ENCODE assay signal across 17 mouse cellular contexts in genomic region chr1:155370075-155370658, GRCm38 (mm10). TPM values are rescaled to one million over a fixed set of nuclear protein-coding genes. Genes with fewer than 3 reads are reported as not detected.
A peak's percentile ranks its signal among the peaks of the same experiment; 100 is the strongest.
DNase-seq lines count a peak whose midpoint lies in the region; ATAC-seq lines count a peak whose summit lies in the region.
"Had no signal": no experiment of that assay in that cellular context is flagged by ENCODE, and none has a peak within 500 bp of the region (broad histone marks: within the 10 kb centered on the region; RNA-seq: fewer than 3 reads in every experiment).

No protein-coding gene starts in this region.

- no peak for ATAC-seq in forebrain, embryonic 14.5 days
- no peak for ATAC-seq in forebrain, embryonic 16.5 days
- ATAC-seq in hindbrain, embryonic 14.5 days (ENCODE audit: low FRiP score): no peak
- ATAC-seq in midbrain, embryonic 13.5 days: 0 out of 2 replicates have a peak, but pooled peaks have one; percentile 37
- ATAC-seq in neural tube, embryonic 15.5 days (ENCODE audit: low FRiP score): no peak
- no peak for ATAC-seq in megakaryocyte progenitor cell, adult 5-6 weeks (replicated peaks; ENCODE audit: poor library complexity)
- ATAC-seq: liver, postnatal 0 days had no signal

- H3K9me3 ChIP-seq in forebrain, embryonic 14.5 days (replicated peaks; ENCODE audit: control insufficient read depth, low read length): no peaks in the 10 kb centered on the region
- H3K9me3 ChIP-seq in forebrain, embryonic 16.5 days (ENCODE audit: control insufficient read depth, low read length): no peaks in the 10 kb centered on the region
- no peaks in the 10 kb centered on the region for H3K9me3 ChIP-seq in hindbrain, embryonic 14.5 days (ENCODE audit: control insufficient read depth, low read length)
- no peaks in the 10 kb centered on the region for H3K9me3 ChIP-seq in midbrain, embryonic 13.5 days
- H3K9me3 ChIP-seq in neural tube, embryonic 15.5 days (replicated peaks): no peaks in the 10 kb centered on the region
- H3K9me3 ChIP-seq: embryonic facial prominence, embryonic 12.5 days; G1E; heart, embryonic 10.5 days; limb, embryonic 10.5 days had no signal

- H3K4me2 ChIP-seq in forebrain, embryonic 14.5 days (ENCODE audit: low read length): no peak overlapping the region
- H3K4me2 ChIP-seq in forebrain, embryonic 16.5 days (ENCODE audit: low read length): no peak overlapping the region
- no peak overlapping the region for H3K4me2 ChIP-seq in hindbrain, embryonic 14.5 days (replicated peaks)
- no peak overlapping the region for H3K4me2 ChIP-seq in midbrain, embryonic 13.5 days (replicated peaks)
- no peak overlapping the region for H3K4me2 ChIP-seq in neural tube, embryonic 15.5 days
- H3K4me2 ChIP-seq: embryonic facial prominence, embryonic 12.5 days had no signal

- H3K36me3 ChIP-seq in forebrain, embryonic 14.5 days (ENCODE audit: control insufficient read depth, insufficient read depth, low read length): no peaks in the 10 kb centered on the region
- no peaks in the 10 kb centered on the region for H3K36me3 ChIP-seq in forebrain, embryonic 16.5 days (ENCODE audit: control insufficient read depth, insufficient read depth)
- no peaks in the 10 kb centered on the region for H3K36me3 ChIP-seq in hindbrain, embryonic 14.5 days (replicated peaks; ENCODE audit: control insufficient read depth, insufficient read depth)
- H3K36me3 ChIP-seq in midbrain, embryonic 13.5 days: no peaks in the 10 kb centered on the region
- no peaks in the 10 kb centered on the region for H3K36me3 ChIP-seq in neural tube, embryonic 15.5 days
- H3K36me3 ChIP-seq: embryonic facial prominence, embryonic 12.5 days; heart, embryonic 10.5 days; limb, embryonic 10.5 days had no signal

- DNase-seq in forebrain, embryonic 14.5 days (ENCODE audit: low spot score): no peak
- peak; percentile 27 for DNase-seq in hindbrain, embryonic 14.5 days (ENCODE audit: low spot score)
- DNase-seq in left cerebral cortex, postnatal 36 days (ENCODE audit: low spot score in 2 of 2): no peak
- DNase-seq: cerebellum, adult 8-10 months; heart, postnatal 10 days; kidney, adult 2 months; kidney, postnatal 14 days; liver, postnatal 0 days; thymus, postnatal 36 days had no signal

- H3K27ac ChIP-seq in forebrain, embryonic 14.5 days (ENCODE audit: low read depth, low read length): 0 out of 2 replicates have a peak overlapping the region, but pooled peaks have one; percentile 11
- H3K27ac ChIP-seq in forebrain, embryonic 16.5 days (ENCODE audit: low read length): no peak overlapping the region
- no peak overlapping the region for H3K27ac ChIP-seq in hindbrain, embryonic 14.5 days
- peak overlapping the region; percentile 30; the same call in 1 of the 2 replicates for H3K27ac ChIP-seq in midbrain, embryonic 13.5 days
- H3K27ac ChIP-seq in neural tube, embryonic 15.5 days (replicated peaks): 0 out of 2 replicates have a peak overlapping the region, but pooled peaks have one; percentile 23
- H3K27ac ChIP-seq: embryonic facial prominence, embryonic 12.5 days; heart, embryonic 10.5 days; limb, embryonic 10.5 days had no signal

- peaks cover 10% of the 10 kb centered on the region; the same call in 1 of the 2 replicates for H3K4me1 ChIP-seq in forebrain, embryonic 14.5 days (ENCODE audit: control insufficient read depth, insufficient read depth, low read length)
- no peaks in the 10 kb centered on the region; the same call in 1 of the 2 replicates for H3K4me1 ChIP-seq in forebrain, embryonic 16.5 days (replicated peaks; ENCODE audit: control insufficient read depth, insufficient read depth, low read length)
- peaks cover 18% of the 10 kb centered on the region; the same call in 1 of the 2 replicates for H3K4me1 ChIP-seq in hindbrain, embryonic 14.5 days (replicated peaks; ENCODE audit: control insufficient read depth, insufficient read depth, low read length)
- peaks cover 43% of the 10 kb centered on the region for H3K4me1 ChIP-seq in midbrain, embryonic 13.5 days (replicated peaks)
- peaks cover 7% of the 10 kb centered on the region; the same call in 1 of the 2 replicates for H3K4me1 ChIP-seq in neural tube, embryonic 15.5 days
- H3K4me1 ChIP-seq: embryonic facial prominence, embryonic 12.5 days had no signal

- no peak overlapping the region for H3K9ac ChIP-seq in forebrain, embryonic 14.5 days (ENCODE audit: low read length)
- no peak overlapping the region for H3K9ac ChIP-seq in forebrain, embryonic 16.5 days (replicated peaks; ENCODE audit: low read depth, low read length)
- no peak overlapping the region for H3K9ac ChIP-seq in hindbrain, embryonic 14.5 days
- H3K9ac ChIP-seq in midbrain, embryonic 13.5 days (replicated peaks): no peak overlapping the region
- H3K9ac ChIP-seq in neural tube, embryonic 15.5 days (replicated peaks): no peak overlapping the region
- H3K9ac ChIP-seq: embryonic facial prominence, embryonic 12.5 days; liver, postnatal 0 days had no signal

- H3K27me3 ChIP-seq in forebrain, embryonic 14.5 days (replicated peaks; ENCODE audit: control insufficient read depth, insufficient read depth, low read length): no peaks in the 10 kb centered on the region
- no peaks in the 10 kb centered on the region for H3K27me3 ChIP-seq in forebrain, embryonic 16.5 days (replicated peaks; ENCODE audit: control insufficient read depth, insufficient read depth, low read length)
- no peaks in the 10 kb centered on the region for H3K27me3 ChIP-seq in hindbrain, embryonic 14.5 days (ENCODE audit: control insufficient read depth, insufficient read depth, low read length)
- H3K27me3 ChIP-seq in midbrain, embryonic 13.5 days: no peaks in the 10 kb centered on the region
- H3K27me3 ChIP-seq in neural tube, embryonic 15.5 days (replicated peaks): no peaks in the 10 kb centered on the region
- H3K27me3 ChIP-seq: embryonic facial prominence, embryonic 12.5 days had no signal

- WGBS in forebrain, embryonic 14.5 days: 60% methylated on average over 2 of the region's 2 CpGs
- 66% methylated on average over 2 of the region's 2 CpGs for WGBS in forebrain, embryonic 16.5 days
- 61% methylated on average over 2 of the region's 2 CpGs for WGBS in hindbrain, embryonic 14.5 days
- WGBS in midbrain, embryonic 13.5 days: 35% methylated on average over 2 of the region's 2 CpGs
- 49% methylated on average over 2 of the region's 2 CpGs for WGBS in neural tube, embryonic 15.5 days

- intact Hi-C loops in left cerebral cortex, postnatal 36 days (cut with DNase I): no loop called here

- no peak overlapping the region for H3K4me3 ChIP-seq in forebrain, embryonic 14.5 days (ENCODE audit: low read depth, low read length)
- no peak overlapping the region for H3K4me3 ChIP-seq in forebrain, embryonic 16.5 days (replicated peaks; ENCODE audit: low read length)
- no peak overlapping the region for H3K4me3 ChIP-seq in hindbrain, embryonic 14.5 days (replicated peaks; ENCODE audit: low read length)
- H3K4me3 ChIP-seq in midbrain, embryonic 13.5 days (replicated peaks): no peak overlapping the region
- no peak overlapping the region for H3K4me3 ChIP-seq in neural tube, embryonic 15.5 days (replicated peaks)
- H3K4me3 ChIP-seq: embryonic facial prominence, embryonic 12.5 days; heart, embryonic 10.5 days; limb, embryonic 10.5 days had no signal

RNA-seq across cellular contexts. Expression of gene Xpr1, which starts 47.0 kb away (rescaled TPM):
- 37.9 and 56.9 TPM in 2 replicates for polyA plus RNA-seq in forebrain, embryonic 14.5 days (2014; fragmentation: Nextera tagmentation; extraction: Ambion mirVana)
- 65.8 and 92.5 TPM in 2 replicates for polyA plus RNA-seq in forebrain, embryonic 16.5 days (2015; fragmentation: Nextera tagmentation; extraction: Ambion mirVana)
- polyA plus RNA-seq in hindbrain, embryonic 14.5 days (2014; fragmentation: Nextera tagmentation; extraction: Ambion mirVana): 38.7 and 40.7 TPM in 2 replicates
- 62.0 and 64.3 TPM in 2 replicates for polyA plus RNA-seq in midbrain, embryonic 13.5 days (2015; fragmentation: Nextera tagmentation; extraction: Ambion mirVana)
- 42.0 and 46.7 TPM in 2 replicates for polyA plus RNA-seq in neural tube, embryonic 15.5 days (2015; fragmentation: Nextera tagmentation; extraction: Ambion mirVana)
- 10 to 100 TPM; 75.9 to 90.9 TPM for total RNA-seq in left cerebral cortex, postnatal 36 days (2021)
- total RNA-seq in megakaryocyte progenitor cell, adult 5-6 weeks (2015): 38.0 and 38.6 TPM in 2 replicates
- total RNA-seq in megakaryocyte progenitor cell, adult 5-6 weeks (2017): 12.8 and 16.1 TPM in 2 replicates

Comparison
In these comparisons a context has a peak if more than half of its experiments do, and no peak if none do; other contexts are left out.
1. H3K27ac ChIP-seq: peak in forebrain, embryonic 14.5 days (single experiment), midbrain, embryonic 13.5 days (single experiment) and neural tube, embryonic 15.5 days (single experiment); none in forebrain, embryonic 16.5 days (single experiment) and hindbrain, embryonic 14.5 days (single experiment).